Mouse (Mus musculus) intestine, embryonic 14.5 days (tissue): Measurements from ENCODE around the gene Alox12b. TPM values are rescaled to one million over a fixed set of nuclear protein-coding genes. Genes with fewer than 3 reads are reported as not detected.

ENCODE experiments used
- ATAC-seq: fragments of 200-750 bp; cut with Nextera tagmentation; replicated peaks from 2 replicates; pipeline ENCODE4 v1.8.0; 2017; ENCODE audit warnings: low read depth, moderate number of reproducible peaks, moderate TSS enrichment, moderate library complexity; ENCODE audit not compliant: low FRiP score, low TSS enrichment
- DNase-seq: peaks from one replicate; pipeline ENCODE4 v3.0.0-alpha.2; 2018; ENCODE audit warnings: low spot score
- H3K27ac ChIP-seq: fragments of 300-500 bp; sonication (generic); 2 replicates; pipeline ENCODE4 v1.5.1; 2014; ENCODE audit warnings: low read depth, mild to moderate bottlenecking, control low read depth
- H3K27me3 ChIP-seq: fragments of 300-500 bp; sonication (generic); replicated peaks from 2 replicates; pipeline ENCODE4 v1.6.1; 2014; ENCODE audit warnings: low read length, control low read depth; ENCODE audit not compliant: control insufficient read depth, insufficient read depth
- H3K36me3 ChIP-seq: fragments of 300-500 bp; sonication (generic); 2 replicates; pipeline ENCODE4 v1.6.1; 2014; ENCODE audit warnings: low read length, control low read depth; ENCODE audit not compliant: control insufficient read depth, insufficient read depth
- H3K4me1 ChIP-seq: fragments of 300-500 bp; sonication (generic); replicated peaks from 2 replicates; pipeline ENCODE4 v1.6.1; 2014; ENCODE audit warnings: low read length, control low read depth, mixed read lengths; ENCODE audit not compliant: control insufficient read depth, insufficient read depth
- H3K4me2 ChIP-seq: fragments of 300-500 bp; sonication (generic); 2 replicates; pipeline ENCODE4 v1.6.1; 2014; ENCODE audit warnings: low read length
- H3K4me3 ChIP-seq: fragments of 300-500 bp; sonication (generic); 2 replicates; pipeline ENCODE4 v1.5.1; 2014; ENCODE audit warnings: low read depth, low read length, control low read depth, mixed read lengths
- H3K9ac ChIP-seq: fragments of 300-500 bp; sonication (generic); 2 replicates; pipeline ENCODE4 v1.6.1; 2014; ENCODE audit warnings: mild to moderate bottlenecking, low read length
- H3K9me3 ChIP-seq: fragments of 300-500 bp; sonication (generic); 2 replicates; pipeline ENCODE4 v1.6.1; 2016; ENCODE audit warnings: low read length, control low read depth; ENCODE audit not compliant: control insufficient read depth
- WGBS: fragments of 180-500 bp; shearing (Covaris S2); extraction: QIAGEN DNeasy Blood & Tissue Kit; methylation state at CpG from one replicate; pipeline ENCODE4 v1.1.7; 2014; 5-methylcytosine and 5-hydroxymethylcytosine counted together
- polyA plus RNA-seq: library from polyadenylated mRNA; unstranded; fragments of >200 nt; fragmentation: Nextera tagmentation; extraction: Ambion mirVana; gene quantifications from 2 replicates; pipeline ENCODE4 v1.2.1, GENCODE M21; 2014

Gene Alox12b
- polyA plus RNA-seq, 1 experiment from 2014 or later = 0.28 TPM

GRCm38 (mm10) chr11:69172606-69173005, 15.8 kb downstream of the Alox12b start:
- H3K36me3 ChIP-seq = no peaks in the 10 kb centered on the region
- no peak overlapping the region for H3K4me2 ChIP-seq
- WGBS = 92% methylated on average over 2 of the region's 2 CpGs
- DNase-seq (no peak), ATAC-seq (no peak)
- H3K9me3 ChIP-seq = no peaks in the 10 kb centered on the region
- no peak overlapping the region for H3K4me3 ChIP-seq
- no peaks in the 10 kb centered on the region for H3K27me3 ChIP-seq
- no peaks in the 10 kb centered on the region for H3K4me1 ChIP-seq
- no peak overlapping the region for H3K27ac ChIP-seq
- no peak overlapping the region for H3K9ac ChIP-seq

GRCm38 (mm10) chr11:69174722-69175121, 17.9 kb downstream of the Alox12b start:
- Histone ChIP-seq H3K27me3 (no peaks in the 10 kb centered on the region), H3K4me3 (no peak overlapping the region), H3K9ac (no peak overlapping the region), H3K36me3 (no peaks in the 10 kb centered on the region), H3K4me2 (no peak overlapping the region), H3K4me1 (no peaks in the 10 kb centered on the region), H3K27ac (no peak overlapping the region), H3K9me3 (no peaks in the 10 kb centered on the region)
- no peak for ATAC-seq
- no peak for DNase-seq
- 80% methylated on average over 7 of the region's 7 CpGs for WGBS

GRCm38 (mm10) chr11:69178525-69178924, 21.7 kb downstream of the Alox12b start:
- H3K4me1 ChIP-seq = no peaks in the 10 kb centered on the region
- H3K27ac ChIP-seq = no peak overlapping the region
- H3K9me3 ChIP-seq = no peaks in the 10 kb centered on the region
- no peak overlapping the region for H3K4me3 ChIP-seq
- H3K9ac ChIP-seq = no peak overlapping the region
- no peaks in the 10 kb centered on the region for H3K27me3 ChIP-seq
- ATAC-seq (no peak), DNase-seq (no peak)
- whole genome bisulfite sequencing = 80% methylated on average over 3 of the region's 3 CpGs
- H3K4me2 ChIP-seq = no peak overlapping the region
- H3K36me3 ChIP-seq = no peaks in the 10 kb centered on the region

GRCm38 (mm10) chr11:69179512-69179911, 22.7 kb downstream of the Alox12b start:
- Histone ChIP-seq H3K27me3 (no peaks in the 10 kb centered on the region), H3K9me3 (no peaks in the 10 kb centered on the region), H3K4me2 (no peak overlapping the region), H3K27ac (no peak overlapping the region), H3K4me1 (no peaks in the 10 kb centered on the region), H3K36me3 (no peaks in the 10 kb centered on the region), H3K9ac (no peak overlapping the region), H3K4me3 (no peak overlapping the region)
- WGBS = 52% methylated on average over 3 of the region's 3 CpGs
- ATAC-seq (no peak), DNase-seq (no peak)

GRCm38 (mm10) chr11:69180120-69180519, 23.3 kb downstream of the Alox12b start:
- 84% methylated on average over 4 of the region's 4 CpGs for WGBS
- Histone ChIP-seq H3K36me3 (no peaks in the 10 kb centered on the region), H3K9me3 (no peaks in the 10 kb centered on the region), H3K9ac (no peak overlapping the region), H3K27me3 (no peaks in the 10 kb centered on the region), H3K27ac (no peak overlapping the region), H3K4me2 (no peak overlapping the region), H3K4me3 (no peak overlapping the region), H3K4me1 (no peaks in the 10 kb centered on the region)
- DNase-seq = no peak
- no peak for ATAC-seq

- ATAC-seq (no peak), DNase-seq (no peak)
- 88% methylated on average over 5 of the region's 5 CpGs for WGBS
- H3K27me3 ChIP-seq = no peaks in the 10 kb centered on the region
- no peak overlapping the region for H3K27ac ChIP-seq
- no peak overlapping the region for H3K4me2 ChIP-seq
- H3K9me3 ChIP-seq = no peaks in the 10 kb centered on the region
- no peaks in the 10 kb centered on the region for H3K36me3 ChIP-seq
- no peak overlapping the region for H3K4me3 ChIP-seq
- no peaks in the 10 kb centered on the region for H3K4me1 ChIP-seq
- no peak overlapping the region for H3K9ac ChIP-seq
These were observed 28.2 kb downstream of the Alox12b start for GRCm38 (mm10) chr11:69185031-69185430.

GRCm38 (mm10) chr11:69185936-69186335, 29.1 kb downstream of the Alox12b start:
- Histone ChIP-seq H3K27ac (no peak overlapping the region), H3K36me3 (no peaks in the 10 kb centered on the region), H3K9me3 (no peaks in the 10 kb centered on the region), H3K27me3 (no peaks in the 10 kb centered on the region), H3K4me2 (no peak overlapping the region), H3K9ac (no peak overlapping the region), H3K4me1 (no peaks in the 10 kb centered on the region), H3K4me3 (no peak overlapping the region)
- ATAC-seq = no peak
- WGBS = 73% methylated on average over 6 of the region's 6 CpGs
- DNase-seq = no peak

- no peak overlapping the region for H3K27ac ChIP-seq
- no peak overlapping the region for H3K4me2 ChIP-seq
- H3K4me3 ChIP-seq = no peak overlapping the region
- H3K4me1 ChIP-seq = no peaks in the 10 kb centered on the region
- no peak overlapping the region for H3K9ac ChIP-seq
- peaks cover 21% of the 10 kb centered on the region for H3K27me3 ChIP-seq
- 0% methylated on average over 1 of the region's 1 CpGs for WGBS
- no peaks in the 10 kb centered on the region for H3K9me3 ChIP-seq
- peak; percentile 63 for DNase-seq
- ATAC-seq = no peak
- no peaks in the 10 kb centered on the region for H3K36me3 ChIP-seq
These were observed 36.1 kb downstream of the Alox12b start for GRCm38 (mm10) chr11:69192840-69193239.

- DNase-seq (no peak), ATAC-seq (no peak)
These were observed 40.0 kb downstream of the Alox12b start for GRCm38 (mm10) chr11:69196766-69197165.

More at GRCm38 (mm10) chr11:69196766-69197165, 40.0 kb downstream of the Alox12b start:
- Histone ChIP-seq H3K9ac (no peak overlapping the region), H3K9me3 (no peaks in the 10 kb centered on the region), H3K36me3 (no peaks in the 10 kb centered on the region), H3K27me3 (peaks cover 30% of the 10 kb centered on the region), H3K27ac (no peak overlapping the region), H3K4me1 (no peaks in the 10 kb centered on the region), H3K4me2 (peak overlapping the region; percentile 31), H3K4me3 (no peak overlapping the region)
- WGBS = 10% methylated on average over 5 of the region's 5 CpGs
